Mouse (Mus musculus) heart, adult 2 months (tissue): ENCODE measurements at regions not wholly inside any gene's neighbourhood (a gene's known extent, or its start where the extent isn't known, plus 50 kb on each side); places are given as distances from the start of the nearest gene placed in this dataset.

Experiments
- DNase-seq, 2 experiments: peaks; one replicate each; pipeline ENCODE4 v3.0.0; 2021
- H3K27ac ChIP-seq: fragments of 200-600 bp; 2 replicates; pipeline ENCODE4 v1.8.1; 2022
- H3K27me3 ChIP-seq: fragments of 200-500 bp; 2 replicates; pipeline ENCODE4 v1.6.1; 2012; ENCODE audit warnings: mild to moderate bottlenecking, low read length, inconsistent platforms, mixed read lengths; ENCODE audit not compliant: control insufficient read depth, insufficient read depth
- H3K36me3 ChIP-seq: fragments of 200-500 bp; 2 replicates; pipeline ENCODE4 v1.6.1; 2012; ENCODE audit warnings: low read length, inconsistent platforms; ENCODE audit not compliant: control insufficient read depth, insufficient read depth
- H3K4me1 ChIP-seq: fragments of 200-500 bp; 2 replicates; pipeline ENCODE4 v1.6.1; 2011; ENCODE audit warnings: low read length; ENCODE audit not compliant: control insufficient read depth, insufficient read depth
- H3K4me3 ChIP-seq: fragments of 200-600 bp; 2 replicates; pipeline ENCODE4 v1.8.1; 2022
- H3K79me2 ChIP-seq: fragments of 200-500 bp; replicated peaks from 2 replicates; pipeline ENCODE4 v1.6.1; 2012; ENCODE audit warnings: mild to moderate bottlenecking, inconsistent platforms, low read length, moderate library complexity, mixed read lengths; ENCODE audit not compliant: control insufficient read depth, insufficient read depth
- H3K9ac ChIP-seq: fragments of 200-500 bp; 2 replicates; pipeline ENCODE4 v1.6.1; 2012; ENCODE audit warnings: low read depth, mild to moderate bottlenecking, control low read depth, inconsistent platforms, low read length, mixed read lengths
- CTCF ChIP-seq: fragments of 200-600 bp; IDR thresholded peaks from 2 replicates; pipeline ENCODE4 v1.8.1; 2022; ENCODE audit warnings: antibody characterized with exemption, mild to moderate bottlenecking, moderate library complexity
- EP300 ChIP-seq: fragments of 200-500 bp; IDR thresholded peaks from 2 replicates; pipeline ENCODE4 v1.6.1; 2011; ENCODE audit warnings: low read depth, low read length, control low read depth; ENCODE audit not compliant: insufficient read depth
- POLR2A ChIP-seq: fragments of 200-500 bp; IDR thresholded peaks from 2 replicates; pipeline ENCODE4 v1.6.1; 2011; ENCODE audit warnings: mild to moderate bottlenecking, low read depth, low read length, control low read depth; ENCODE audit not compliant: insufficient read depth
- WGBS: fragments of 180-500 bp; shearing (Covaris S2); methylation state at CpG from one replicate; pipeline ENCODE4 v1.1.7; 2018; 5-methylcytosine and 5-hydroxymethylcytosine counted together
- intact Hi-C: fragments of 180-260 bp; cut with DNase I; formaldehyde crosslinking; loops from one replicate; pipeline ENCODE4 v1.15.1; 2025

DNA sequence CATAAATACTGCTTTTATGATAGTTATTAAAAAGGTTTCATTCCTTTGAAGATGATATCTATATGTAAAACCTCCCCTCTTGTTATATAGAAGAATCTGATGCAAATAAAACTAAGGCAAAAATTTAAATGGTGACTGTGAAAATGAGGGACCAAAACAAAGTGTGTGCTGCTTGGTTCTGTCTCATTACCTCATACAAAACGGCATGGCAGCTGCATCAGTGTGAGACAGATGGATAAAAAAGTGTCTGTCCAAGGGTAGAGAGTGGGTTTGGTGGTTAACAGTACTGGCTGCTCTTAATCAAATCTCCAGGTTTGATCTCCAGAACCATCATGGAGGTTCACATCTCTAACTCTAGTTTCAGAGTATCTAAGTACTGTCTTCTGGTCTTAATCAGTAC is 701.9 kb upstream of the Impad1 start:
- intact Hi-C loops = no loop called here
- no peaks in the 10 kb centered on the region for H3K4me1 ChIP-seq
- no peaks in the 10 kb centered on the region for H3K36me3 ChIP-seq
- no peak overlapping the region for H3K27ac ChIP-seq
- no peak for TF ChIP-seq POLR2A
- no peak for TF ChIP-seq CTCF
- TF ChIP-seq EP300 = no peak
- no peaks in the 10 kb centered on the region for H3K79me2 ChIP-seq
- H3K4me3 ChIP-seq = no peak overlapping the region
- 68% methylated on average over 1 of the region's 1 CpGs for WGBS
- no peak overlapping the region for H3K9ac ChIP-seq
- H3K27me3 ChIP-seq = no peaks in the 10 kb centered on the region
- DNase-seq = no peak

DNA sequence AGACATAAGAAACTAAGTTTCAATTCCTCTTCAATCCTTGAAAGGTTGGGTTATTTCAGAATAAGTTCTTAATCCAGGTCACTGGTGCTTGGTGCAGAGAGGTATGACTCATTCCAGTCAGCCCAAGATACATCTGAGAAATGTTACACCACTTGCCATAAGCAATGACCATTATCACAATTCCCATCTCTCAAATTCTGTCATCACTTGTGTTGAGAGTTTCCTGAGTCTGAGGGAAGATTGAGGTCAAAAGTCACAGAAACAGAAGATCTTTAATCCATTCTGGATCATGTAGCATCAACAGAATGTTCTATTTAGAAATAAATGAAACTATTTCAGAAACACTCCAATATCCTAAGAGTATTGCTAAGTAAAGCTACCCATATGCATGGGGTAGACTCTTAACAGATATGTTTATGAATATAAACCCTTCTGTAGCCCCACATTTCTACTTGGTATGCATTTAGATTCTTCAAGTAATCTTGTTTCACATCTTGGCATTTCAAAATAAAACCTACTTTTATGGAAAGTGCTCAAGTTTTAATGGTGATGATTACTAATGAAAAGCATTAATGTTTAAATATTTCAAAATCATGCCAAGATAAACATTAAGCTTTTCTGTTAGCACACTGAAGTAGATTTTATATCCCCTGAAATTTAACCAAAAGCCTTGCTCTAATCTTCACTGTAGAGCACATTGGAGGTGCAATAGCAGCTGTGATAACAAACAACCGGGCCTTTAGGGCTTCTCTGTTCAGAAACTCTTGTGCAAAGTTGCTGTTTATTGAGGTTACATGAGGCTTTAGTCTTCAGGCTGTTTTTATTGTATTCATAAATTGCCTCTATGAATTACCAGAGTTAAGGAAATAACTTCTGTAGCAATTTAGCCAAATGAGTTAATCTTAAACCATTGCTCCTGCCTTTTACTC is 701.2 kb upstream of the Impad1 start:
- TF ChIP-seq POLR2A (no peak), CTCF (no peak), EP300 (no peak)
- no peak for DNase-seq
- intact Hi-C loops = no loop called here
- Histone ChIP-seq H3K27me3 (no peaks in the 10 kb centered on the region), H3K4me1 (no peaks in the 10 kb centered on the region), H3K27ac (no peak overlapping the region), H3K4me3 (no peak overlapping the region), H3K79me2 (no peaks in the 10 kb centered on the region), H3K36me3 (no peaks in the 10 kb centered on the region), H3K9ac (no peak overlapping the region)
- WGBS = 62% methylated on average over 1 of the region's 1 CpGs

DNA sequence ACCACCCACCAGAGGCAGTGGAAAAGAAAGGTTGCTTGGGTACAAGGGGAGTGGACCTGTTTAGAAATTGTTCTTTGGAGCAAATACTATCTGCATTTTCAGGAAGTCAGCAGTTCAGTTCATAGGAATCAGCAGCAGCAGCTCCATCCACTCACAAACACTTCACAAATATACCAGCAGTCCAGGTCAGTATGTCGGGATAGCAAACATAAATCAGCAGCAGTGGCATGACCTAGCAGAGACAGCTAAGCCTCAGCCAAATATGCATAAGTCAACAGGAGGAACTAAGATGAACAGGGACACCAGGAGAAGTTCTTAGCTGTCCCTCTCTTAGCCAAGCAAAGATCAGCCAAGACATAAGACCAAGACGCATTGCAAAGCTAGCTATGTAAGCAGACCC is 693.6 kb upstream of the Impad1 start:
- DNase-seq = no peak
- H3K36me3 ChIP-seq = no peaks in the 10 kb centered on the region
- TF ChIP-seq CTCF (no peak), EP300 (no peak), POLR2A (no peak)
- 76% methylated on average over 2 of the region's 2 CpGs for WGBS
- H3K27me3 ChIP-seq = no peaks in the 10 kb centered on the region
- no peak overlapping the region for H3K9ac ChIP-seq
- H3K79me2 ChIP-seq = no peaks in the 10 kb centered on the region
- H3K4me1 ChIP-seq = no peaks in the 10 kb centered on the region
- no peak overlapping the region for H3K4me3 ChIP-seq
- no peak overlapping the region for H3K27ac ChIP-seq
- intact Hi-C loops = no loop called here

DNA sequence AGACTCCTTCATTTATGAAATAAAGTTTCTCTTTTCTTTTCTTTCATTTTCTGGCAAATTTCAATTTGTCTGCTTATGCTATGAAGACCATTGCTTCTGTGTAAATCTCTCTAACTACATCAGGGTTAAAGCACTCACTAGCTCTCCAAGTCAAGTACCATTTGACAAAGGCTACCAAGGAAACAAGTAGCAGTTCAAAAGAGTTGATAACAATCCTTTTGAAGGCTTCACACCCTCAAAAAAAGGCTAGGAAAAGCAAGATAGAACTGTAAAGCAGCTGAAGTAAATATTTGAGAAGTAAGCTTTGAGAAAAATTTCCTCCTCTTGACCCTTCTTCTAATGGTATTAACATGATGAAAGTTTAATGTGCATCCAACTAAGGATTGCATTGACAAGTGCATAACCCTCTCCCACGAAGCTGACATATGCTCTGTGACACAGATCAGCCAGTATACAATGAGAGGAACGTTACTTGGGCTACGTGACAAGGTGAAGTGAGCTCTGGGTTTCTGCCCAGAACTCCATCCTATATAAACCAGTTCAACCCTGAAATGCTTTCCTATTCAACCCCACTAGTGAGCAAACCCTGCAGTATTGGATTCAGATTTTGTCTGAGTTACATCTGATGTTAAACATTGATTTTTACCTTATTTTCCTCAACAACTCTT is 678.9 kb upstream of the Impad1 start:
- Histone ChIP-seq H3K4me3 (no peak overlapping the region), H3K27ac (no peak overlapping the region), H3K9ac (no peak overlapping the region), H3K4me1 (no peaks in the 10 kb centered on the region), H3K27me3 (no peaks in the 10 kb centered on the region), H3K36me3 (no peaks in the 10 kb centered on the region), H3K79me2 (no peaks in the 10 kb centered on the region)
- 59% methylated on average over 3 of the region's 3 CpGs for WGBS
- intact Hi-C loops = no loop called here
- TF ChIP-seq POLR2A (no peak), CTCF (no peak), EP300 (no peak)
- no peak for DNase-seq

DNA sequence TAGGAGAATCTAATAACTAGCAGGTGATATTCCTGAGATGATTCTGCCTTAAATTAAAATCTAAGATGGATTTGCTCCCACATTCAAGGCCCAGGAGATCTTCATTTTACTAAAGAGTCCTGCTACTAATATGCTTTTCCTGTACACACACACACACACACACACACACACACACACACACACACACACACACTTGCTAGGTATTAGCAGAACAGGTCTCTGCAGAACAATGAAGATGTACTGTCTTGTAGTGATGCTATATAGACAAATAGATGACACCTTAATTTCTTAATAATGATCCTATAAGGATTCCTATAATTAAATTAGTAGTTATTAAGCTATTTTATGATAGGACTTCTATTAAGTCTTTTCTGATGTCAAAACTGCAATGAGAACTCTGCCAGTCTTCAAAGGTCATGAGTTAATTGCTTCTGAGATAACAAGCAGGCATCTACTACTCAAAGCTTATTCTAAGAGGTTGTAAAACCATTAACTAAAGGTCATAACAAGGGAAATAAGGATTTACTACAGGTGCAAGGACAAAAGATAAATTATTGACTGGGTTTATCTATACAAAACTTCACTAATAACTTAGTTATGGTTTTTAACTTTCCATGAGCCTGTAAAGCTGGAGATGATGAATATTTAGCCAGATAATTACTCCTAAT is 666.0 kb upstream of the Impad1 start:
- H3K4me1 ChIP-seq = no peaks in the 10 kb centered on the region
- no peaks in the 10 kb centered on the region for H3K27me3 ChIP-seq

DNA sequence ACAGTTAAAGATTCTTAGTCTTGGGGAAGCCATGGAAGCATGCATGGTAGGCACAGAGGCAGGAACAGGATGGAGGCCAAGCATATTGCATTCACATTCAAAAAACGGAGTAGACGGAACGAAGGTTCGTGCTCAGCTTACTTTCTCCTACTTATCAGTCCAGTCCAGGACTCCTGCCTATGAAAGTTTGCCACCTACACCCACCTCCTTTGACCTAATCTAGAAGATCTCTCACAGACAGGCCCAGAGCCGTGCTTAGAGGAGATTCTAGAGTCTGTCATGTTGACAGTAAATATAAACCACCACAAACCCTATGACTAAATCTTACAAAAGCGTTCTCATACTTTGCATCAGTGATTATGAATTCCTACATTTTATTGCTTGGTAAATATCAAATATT is 657.3 kb upstream of the Impad1 start:
- intact Hi-C loops = no loop called here
- Histone ChIP-seq H3K4me1 (no peaks in the 10 kb centered on the region), H3K4me3 (no peak overlapping the region), H3K36me3 (no peaks in the 10 kb centered on the region), H3K79me2 (no peaks in the 10 kb centered on the region), H3K9ac (no peak overlapping the region), H3K27me3 (no peaks in the 10 kb centered on the region), H3K27ac (no peak overlapping the region)
- 81% methylated on average over 6 of the region's 6 CpGs for WGBS
- TF ChIP-seq POLR2A (no peak), EP300 (no peak), CTCF (no peak)
- no peak for DNase-seq

More for the DNA sequence above, 666.0 kb upstream of the Impad1 start:
- Histone ChIP-seq H3K9ac (no peak overlapping the region), H3K79me2 (no peaks in the 10 kb centered on the region), H3K4me3 (no peak overlapping the region), H3K27ac (no peak overlapping the region), H3K36me3 (no peaks in the 10 kb centered on the region)
- DNase-seq = no peak
- intact Hi-C loops = no loop called here
- no peak for TF ChIP-seq POLR2A
- TF ChIP-seq EP300 = no peak
- TF ChIP-seq CTCF = no peak
